Mouse (Mus musculus): ENCODE data around the gene Erbb3.

DNA sequence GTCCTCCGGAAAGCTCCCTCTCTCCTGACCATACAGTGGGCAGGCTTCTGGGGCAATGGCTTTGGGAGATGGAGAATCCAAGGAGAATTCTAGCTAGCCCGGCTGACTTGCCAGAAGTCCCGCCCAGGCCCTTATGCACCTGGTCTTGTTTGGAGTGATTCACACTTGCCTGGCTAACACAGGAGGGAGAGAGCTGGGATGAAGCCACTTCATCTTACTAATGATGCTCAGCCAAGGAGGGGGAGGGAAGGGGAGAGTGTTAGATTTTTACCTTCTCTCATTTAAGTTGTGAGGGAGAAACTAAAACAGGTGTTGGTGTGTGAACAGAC is 43.9 kb downstream of the Erbb3 start:
- TF ChIP-seq CTCF (IDR thresholded peaks at IDR 0.05; ENCODE audit: control insufficient read depth, insufficient read depth, insufficient read length) (no peak), CEBPB (IDR thresholded peaks at IDR 0.05; ENCODE audit: low read depth) (no peak), USF1 (IDR thresholded peaks at IDR 0.05; ENCODE audit: low read depth) (no peak), MAX (IDR thresholded peaks at IDR 0.05) (no peak)
